Mouse (Mus musculus) neural tube, embryonic 14.5 days (tissue): Measurements from ENCODE around the gene Stard9. TPM values are rescaled to one million over a fixed set of nuclear protein-coding genes. Genes with fewer than 3 reads are reported as not detected.

Source experiments
- polyA plus RNA-seq: library from polyadenylated mRNA; unstranded; fragments of >200 nt; fragmentation: Nextera tagmentation; extraction: Ambion mirVana; gene quantifications from 2 replicates; pipeline ENCODE4 v1.2.1, GENCODE M21; 2014

Stard9 gene
- polyA plus RNA-seq, 1 experiment from 2014 or later: 7.9 TPM

Other genes starting within 250 kb of the Stard9 start
- 9.1 and 10.7 TPM in 2 replicates for gene Ganc, start 225.2 kb upstream of the Stard9 start, polyA plus RNA-seq
- gene Tmem87a, start 225.0 kb upstream of the Stard9 start, polyA plus RNA-seq: 8.1 and 14.3 TPM in 2 replicates
- 0.59 and 1.2 TPM in 2 replicates for gene Capn3, start 173.1 kb upstream of the Stard9 start, polyA plus RNA-seq
- 44.2 and 54.5 TPM in 2 replicates for gene Zfp106, start 65.3 kb upstream of the Stard9 start, polyA plus RNA-seq
- 19.3 and 19.8 TPM in 2 replicates for gene Snap23, start 61.5 kb upstream of the Stard9 start, polyA plus RNA-seq
- gene Haus2, start 19.7 kb upstream of the Stard9 start, polyA plus RNA-seq: 29.8 and 30.6 TPM in 2 replicates
- 29.6 and 32.5 TPM in 2 replicates for gene Lrrc57, start 19.6 kb upstream of the Stard9 start, polyA plus RNA-seq
- gene Cdan1, start 221.0 kb downstream of the Stard9 start, polyA plus RNA-seq: 7.8 and 9.5 TPM in 2 replicates
- gene Ttbk2, start 221.5 kb downstream of the Stard9 start, polyA plus RNA-seq: 19.1 and 21.9 TPM in 2 replicates